Mouse (Mus musculus): ENCODE measurements around the gene B4galnt2. TPM values are rescaled to one million over a fixed set of nuclear protein-coding genes. Genes with fewer than 3 reads are reported as not detected.
"Not testable (repeated sequence)": the region's sequence is repeated elsewhere in the genome, so short reads cannot be mapped to it uniquely, and the experiment has no call there.

Gene B4galnt2
- total and polyA plus RNA-seq, 2 experiments from 2014 or later = not detected

- no peaks in the 10 kb centered on the region for H3K27me3 ChIP-seq (ENCODE audit: insufficient read depth, low read length)
- no peaks in the 10 kb centered on the region for H3K36me3 ChIP-seq (ENCODE audit: insufficient read depth, low read length)
- H3K9me3 ChIP-seq (ENCODE audit: low read length) = no peaks in the 10 kb centered on the region
- no peak overlapping the region for H3K4me3 ChIP-seq (ENCODE audit: low read depth, low read length)
- H3K27ac ChIP-seq (ENCODE audit: low read depth, low read length) = no peak overlapping the region
- no peak overlapping the region for H3K4me2 ChIP-seq (ENCODE audit: low read depth, low read length, poor library complexity, severe bottlenecking)
- H3K9ac ChIP-seq (replicated peaks; ENCODE audit: low read length, poor library complexity, severe bottlenecking) = no peak overlapping the region
- no peaks in the 10 kb centered on the region for H3K4me1 ChIP-seq (ENCODE audit: insufficient read depth, low read length)
- ATAC-seq (ENCODE audit: low FRiP score) = no peak
- TF ChIP-seq CTCF (IDR thresholded peaks at IDR 0.05) = no peak
- DNase-seq (ENCODE audit: low spot score) = no peak
- WGBS = 46% methylated on average over 13 of the region's 13 CpGs
These were observed 31.3 kb upstream of the B4galnt2 start for GRCm38 (mm10) chr11:95945838-95946472.

DNA sequence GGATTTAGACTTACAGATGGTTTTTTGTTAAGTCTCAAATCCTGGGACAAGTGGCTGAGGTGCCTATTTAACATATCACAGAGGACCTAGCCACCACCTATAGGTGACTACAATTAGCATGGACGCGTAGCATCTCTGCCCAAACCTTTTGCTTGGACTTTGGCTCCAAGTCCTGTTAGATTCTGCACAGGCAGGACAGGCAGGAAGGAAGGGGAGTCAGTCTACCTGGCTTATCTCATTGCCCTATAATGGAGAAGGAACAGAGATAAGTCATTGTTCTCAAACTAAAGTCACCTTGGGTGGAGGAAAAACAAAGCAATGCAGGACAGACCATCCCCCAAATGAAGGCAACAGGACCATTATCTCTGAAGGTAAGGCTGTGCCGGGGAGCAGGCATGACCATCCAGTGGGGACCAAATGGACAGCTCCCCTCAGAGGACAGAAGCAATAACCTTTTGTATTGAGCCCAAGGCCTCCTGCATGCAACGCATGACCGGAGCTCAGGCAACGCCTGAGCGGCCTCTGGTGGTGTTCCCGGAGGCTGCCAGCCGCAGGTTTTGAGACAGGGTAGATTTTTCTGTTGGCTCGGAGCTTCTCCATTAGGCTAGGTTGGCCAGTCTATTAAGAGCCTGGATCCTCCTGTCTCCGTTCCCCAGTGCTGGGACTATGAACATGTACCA, 25.3 kb upstream of the B4galnt2 start:
- H3K9ac ChIP-seq (replicated peaks; ENCODE audit: low read length, poor library complexity, severe bottlenecking) = no peak overlapping the region
- 29% methylated on average over 11 of the region's 11 CpGs for WGBS
- no peaks in the 10 kb centered on the region for H3K4me1 ChIP-seq (ENCODE audit: insufficient read depth, low read length)
- no peaks in the 10 kb centered on the region for H3K27me3 ChIP-seq (ENCODE audit: insufficient read depth, low read length)
- DNase-seq (ENCODE audit: low spot score) (peak; percentile 6), ATAC-seq (ENCODE audit: low FRiP score) (no peak)
- TF ChIP-seq CTCF (IDR thresholded peaks at IDR 0.05) = peak; percentile 27
- H3K4me2 ChIP-seq (ENCODE audit: low read depth, low read length, poor library complexity, severe bottlenecking) = no peak overlapping the region
- no peak overlapping the region for H3K27ac ChIP-seq (ENCODE audit: low read depth, low read length)
- no peaks in the 10 kb centered on the region for H3K36me3 ChIP-seq (ENCODE audit: insufficient read depth, low read length)
- H3K4me3 ChIP-seq (ENCODE audit: low read depth, low read length) = no peak overlapping the region
- H3K9me3 ChIP-seq (ENCODE audit: low read length) = no peaks in the 10 kb centered on the region

DNA sequence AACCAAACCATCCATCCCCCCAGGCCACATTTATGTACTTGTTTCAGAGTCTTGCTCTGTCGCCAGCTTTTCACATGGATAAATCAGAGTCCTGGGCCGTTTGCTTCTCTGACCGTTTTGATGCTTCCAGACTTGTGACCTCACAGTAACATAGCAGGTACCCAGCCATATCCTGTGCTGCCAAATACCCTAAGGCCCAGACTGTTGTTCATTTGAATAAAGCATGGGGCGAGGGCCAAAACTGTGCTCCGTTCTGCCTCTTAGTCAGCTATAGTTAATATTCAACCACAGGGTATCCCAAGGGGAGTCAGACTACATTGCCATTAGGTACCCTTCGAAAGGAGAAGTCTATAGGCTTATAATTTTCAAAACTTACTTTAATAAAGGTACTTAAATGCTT, 21.7 kb upstream of the B4galnt2 start:
- H3K9ac ChIP-seq (replicated peaks; ENCODE audit: low read length, poor library complexity, severe bottlenecking) = no peak overlapping the region
- H3K4me2 ChIP-seq (ENCODE audit: low read depth, low read length, poor library complexity, severe bottlenecking) = no peak overlapping the region
- H3K36me3 ChIP-seq (ENCODE audit: insufficient read depth, low read length) = no peaks in the 10 kb centered on the region
- no peaks in the 10 kb centered on the region for H3K27me3 ChIP-seq (ENCODE audit: insufficient read depth, low read length)
- DNase-seq (ENCODE audit: low spot score) = no peak
- TF ChIP-seq CTCF (IDR thresholded peaks at IDR 0.05) = no peak
- ATAC-seq (ENCODE audit: low FRiP score) = no peak
- WGBS = 80% methylated on average over 6 of the region's 6 CpGs
- no peak overlapping the region for H3K27ac ChIP-seq (ENCODE audit: low read depth, low read length)
- H3K9me3 ChIP-seq (ENCODE audit: low read length) = no peaks in the 10 kb centered on the region
- H3K4me1 ChIP-seq (ENCODE audit: insufficient read depth, low read length) = no peaks in the 10 kb centered on the region
- no peak overlapping the region for H3K4me3 ChIP-seq (ENCODE audit: low read depth, low read length)

GRCm38 (mm10) chr11:95932168-95932567, 17.5 kb upstream of the B4galnt2 start:
- not testable (repeated sequence) for DNase-seq (ENCODE audit: low spot score); H3K4me1 ChIP-seq (ENCODE audit: insufficient read depth, low read length); H3K4me3 ChIP-seq (ENCODE audit: low read depth, low read length); H3K36me3 ChIP-seq (ENCODE audit: insufficient read depth, low read length); ATAC-seq (ENCODE audit: low FRiP score); H3K4me2 ChIP-seq (ENCODE audit: low read depth, low read length, poor library complexity, severe bottlenecking); H3K27me3 ChIP-seq (ENCODE audit: insufficient read depth, low read length); H3K9me3 ChIP-seq (ENCODE audit: low read length); H3K27ac ChIP-seq (ENCODE audit: low read depth, low read length); H3K9ac ChIP-seq (replicated peaks; ENCODE audit: low read length, poor library complexity, severe bottlenecking)
- whole genome bisulfite sequencing = 87% methylated on average over 8 of the region's 10 CpGs

DNA sequence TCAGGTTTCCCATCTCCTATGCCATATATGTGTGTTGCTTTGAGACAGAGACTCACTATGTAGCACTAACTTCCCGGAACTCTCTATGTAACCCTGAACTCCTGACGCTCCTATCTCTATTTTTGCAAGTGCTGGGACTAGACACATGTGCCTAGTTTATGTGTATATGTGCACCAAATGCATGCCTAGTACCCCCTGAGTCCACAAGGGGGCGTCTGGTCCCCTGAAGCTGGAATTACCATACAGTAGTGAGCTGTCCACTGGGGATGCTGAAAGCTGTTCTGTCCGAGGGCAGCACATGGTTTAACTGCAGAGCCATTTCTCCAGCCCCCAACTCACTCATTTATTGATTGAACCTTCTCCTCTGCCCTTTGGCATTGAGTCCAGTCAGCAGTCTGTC, 11.7 kb upstream of the B4galnt2 start:
- Histone ChIP-seq H3K27me3 (ENCODE audit: insufficient read depth, low read length) (peaks cover 3% of the 10 kb centered on the region; the same call in 1 of the 2 replicates), H3K4me2 (ENCODE audit: low read depth, low read length, poor library complexity, severe bottlenecking) (no peak overlapping the region), H3K4me1 (ENCODE audit: insufficient read depth, low read length) (no peaks in the 10 kb centered on the region), H3K36me3 (ENCODE audit: insufficient read depth, low read length) (no peaks in the 10 kb centered on the region), H3K4me3 (ENCODE audit: low read depth, low read length) (no peak overlapping the region), H3K27ac (ENCODE audit: low read depth, low read length) (no peak overlapping the region), H3K9ac (replicated peaks; ENCODE audit: low read length, poor library complexity, severe bottlenecking) (no peak overlapping the region), H3K9me3 (ENCODE audit: low read length) (peaks cover 5% of the 10 kb centered on the region; the same call in 1 of the 2 replicates)
- peak; percentile 15; the same call in 1 of the 2 replicates for TF ChIP-seq CTCF (IDR thresholded peaks at IDR 0.05)
- DNase-seq (ENCODE audit: low spot score) (no peak), ATAC-seq (ENCODE audit: low FRiP score) (no peak)
- 77% methylated on average over 4 of the region's 4 CpGs for WGBS

- Histone ChIP-seq H3K27me3 (ENCODE audit: insufficient read depth, low read length) (peaks cover 3% of the 10 kb centered on the region; the same call in 1 of the 2 replicates), H3K9ac (replicated peaks; ENCODE audit: low read length, poor library complexity, severe bottlenecking) (no peak overlapping the region), H3K36me3 (ENCODE audit: insufficient read depth, low read length) (no peaks in the 10 kb centered on the region), H3K4me1 (ENCODE audit: insufficient read depth, low read length) (no peaks in the 10 kb centered on the region), H3K9me3 (ENCODE audit: low read length) (peaks cover 5% of the 10 kb centered on the region; the same call in 1 of the 2 replicates), H3K27ac (ENCODE audit: low read depth, low read length) (no peak overlapping the region), H3K4me3 (ENCODE audit: low read depth, low read length) (no peak overlapping the region), H3K4me2 (ENCODE audit: low read depth, low read length, poor library complexity, severe bottlenecking) (no peak overlapping the region)
- no peak for TF ChIP-seq CTCF (IDR thresholded peaks at IDR 0.05)
- DNase-seq (ENCODE audit: low spot score) (no peak), ATAC-seq (ENCODE audit: low FRiP score) (no peak)
- 95% methylated on average over 5 of the region's 5 CpGs for WGBS
These were observed 11.3 kb upstream of the B4galnt2 start for GRCm38 (mm10) chr11:95925976-95926375.

All from midbrain, postnatal 0 days (tissue).